Mouse (Mus musculus): ENCODE measurements around the gene Ndufa13.

GRCm38 (mm10) chr8:69861251-69861650, 41.1 kb downstream of the Ndufa13 start:
- no peak for TF ChIP-seq CTCF (IDR thresholded peaks at IDR 0.05)
- no peak for TF ChIP-seq EP300 (IDR thresholded peaks at IDR 0.05)

All from lung, postnatal 0 days (tissue).